Mouse (Mus musculus): ENCODE data around the gene 3110082I17Rik. TPM values are rescaled to one million over a fixed set of nuclear protein-coding genes. Genes with fewer than 3 reads are reported as not detected.

The 3110082I17Rik gene
- polyA plus RNA-seq, 1 experiment from 2014 or later: 17.0 TPM

DNA sequence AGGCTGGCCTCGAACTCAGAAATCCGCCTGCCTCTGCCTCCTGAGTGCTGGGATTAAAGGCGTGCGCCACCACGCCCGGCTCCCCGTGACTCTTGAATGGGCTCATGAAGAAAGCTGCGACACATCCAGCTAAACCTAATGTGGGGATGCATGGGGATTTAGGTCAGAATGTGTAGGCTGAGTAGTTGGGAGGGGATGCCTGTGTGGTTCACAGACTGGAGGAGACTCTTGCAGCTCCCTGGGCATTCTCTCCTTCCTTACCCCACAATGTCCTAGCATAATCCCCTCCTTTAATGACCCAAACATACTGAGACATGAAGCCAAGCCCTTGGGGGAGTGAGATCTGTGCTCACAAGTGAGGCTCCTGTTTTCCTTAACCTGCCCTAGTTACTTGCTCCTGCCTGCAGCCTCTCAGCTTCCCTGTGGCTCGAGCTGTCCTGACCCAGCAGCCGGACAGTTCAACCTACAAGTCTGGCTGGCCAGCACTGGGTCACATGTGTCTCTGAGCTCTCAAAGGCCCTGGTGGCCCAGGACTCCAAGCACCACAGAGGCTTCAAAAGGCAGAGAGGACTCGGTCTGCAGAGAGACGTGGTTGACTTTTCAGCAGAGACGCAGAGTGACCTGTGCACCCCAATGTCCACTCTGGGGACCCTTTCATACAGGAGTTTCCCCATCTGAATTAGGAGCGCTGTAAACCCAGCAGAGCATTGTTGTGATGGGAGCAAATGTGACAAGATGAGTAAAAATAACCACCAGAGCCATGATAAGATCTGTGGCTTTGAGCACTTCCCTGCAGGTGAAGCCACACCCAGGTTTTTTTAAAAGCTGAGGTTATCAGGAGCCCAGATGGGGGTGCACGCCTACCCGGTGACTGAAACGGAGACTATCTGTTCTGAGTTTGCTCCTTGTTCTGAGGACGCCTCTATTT is 78.5 kb downstream of the 3110082I17Rik start:
- Histone ChIP-seq H3K27ac (replicated peaks in 1 of 2; ENCODE audit: control insufficient read depth in 1 of 2, insufficient read depth in 1 of 2, low read depth in 2 of 2, low read length in 2 of 2) (peak overlapping the region; percentile 92 to 93), H3K9me3 (ENCODE audit: control insufficient read depth, low read length) (no peaks in the 10 kb centered on the region), H3K9ac (ENCODE audit: low read length) (peak overlapping the region; percentile 61), H3K4me3 (ENCODE audit: control insufficient read depth in 1 of 2, insufficient read depth in 1 of 2, low read depth in 1 of 2, low read length in 2 of 2) (peak overlapping the region in 1 of 2 experiments; percentile 80; a peak in 2 of 4 replicates), H3K4me2 (ENCODE audit: low read length) (peak overlapping the region; percentile 86), H3K27me3 (ENCODE audit: control insufficient read depth, insufficient read depth, low read length) (no peaks in the 10 kb centered on the region), H3K36me3 (ENCODE audit: control insufficient read depth, insufficient read depth, low read length) (no peaks in the 10 kb centered on the region), H3K4me1 (ENCODE audit: control insufficient read depth in 2 of 2, insufficient read depth in 2 of 2, low read length in 2 of 2) (peaks cover 64 to 82% of the 10 kb centered on the region in 2 experiments)
- no peak for ATAC-seq (ENCODE audit: insufficient number of reproducible peaks, insufficient read depth, low FRiP score, low read depth)
- WGBS: 50% methylated on average over 17 of the region's 18 CpGs

DNA sequence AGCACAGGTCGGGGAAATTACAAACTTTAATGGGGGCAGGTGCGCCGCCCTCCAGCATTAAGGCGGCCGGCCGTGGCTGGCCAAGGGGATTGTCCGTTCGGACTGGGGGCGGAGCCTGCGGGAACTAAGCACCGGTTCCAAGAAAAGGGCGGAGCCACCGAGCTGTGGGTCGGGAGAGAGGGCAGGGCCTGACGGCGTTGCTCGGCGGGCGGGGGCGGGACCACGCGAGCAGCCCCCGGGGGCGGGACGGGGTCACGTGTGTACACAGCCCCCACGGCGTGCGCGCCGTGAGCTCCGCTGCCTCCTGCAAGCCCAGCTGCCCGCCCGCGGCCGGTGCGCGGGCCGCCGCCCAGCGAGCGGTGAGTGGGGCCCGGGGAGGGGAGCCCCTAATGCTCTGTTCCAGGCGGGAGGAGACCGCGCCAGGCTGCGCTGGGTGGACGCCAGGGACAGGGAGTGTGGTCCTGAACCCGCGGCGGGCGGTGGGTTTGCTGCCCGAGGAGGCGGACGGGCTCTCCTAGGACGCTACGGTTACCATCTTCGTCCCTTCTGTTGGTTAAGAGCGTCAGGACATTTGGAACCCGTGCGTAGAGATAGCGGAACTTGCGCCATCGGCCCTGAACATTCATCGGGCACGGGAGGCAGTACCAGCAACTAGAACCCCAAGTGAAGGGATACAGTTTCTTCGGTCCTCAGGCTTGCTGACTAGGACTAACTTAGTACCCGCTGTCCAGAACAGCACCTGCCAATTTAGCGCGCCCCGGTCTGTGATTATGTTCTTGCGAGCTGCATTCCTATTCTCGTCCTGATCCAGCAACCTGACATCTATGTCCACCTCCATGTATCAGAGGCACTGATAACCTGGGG is 79.7 kb downstream of the 3110082I17Rik start:
- WGBS: under 1% methylated on average over 50 of the region's 73 CpGs
- Histone ChIP-seq H3K27me3 (ENCODE audit: control insufficient read depth, insufficient read depth, low read length) (no peaks in the 10 kb centered on the region), H3K4me3 (ENCODE audit: control insufficient read depth in 1 of 2, insufficient read depth in 1 of 2, low read depth in 1 of 2, low read length in 2 of 2) (peak overlapping the region; percentile 69 to 80), H3K9ac (ENCODE audit: low read length) (peak overlapping the region; percentile 89), H3K9me3 (ENCODE audit: control insufficient read depth, low read length) (no peaks in the 10 kb centered on the region), H3K4me2 (ENCODE audit: low read length) (peak overlapping the region; percentile 86), H3K4me1 (ENCODE audit: control insufficient read depth in 2 of 2, insufficient read depth in 2 of 2, low read length in 2 of 2) (peaks cover 71 to 88% of the 10 kb centered on the region in 2 experiments), H3K27ac (replicated peaks in 1 of 2; ENCODE audit: control insufficient read depth in 1 of 2, insufficient read depth in 1 of 2, low read depth in 2 of 2, low read length in 2 of 2) (peak overlapping the region; percentile 93 to 95), H3K36me3 (ENCODE audit: control insufficient read depth, insufficient read depth, low read length) (no peaks in the 10 kb centered on the region)
- ATAC-seq (ENCODE audit: insufficient number of reproducible peaks, insufficient read depth, low FRiP score, low read depth): peak; percentile 78

DNA sequence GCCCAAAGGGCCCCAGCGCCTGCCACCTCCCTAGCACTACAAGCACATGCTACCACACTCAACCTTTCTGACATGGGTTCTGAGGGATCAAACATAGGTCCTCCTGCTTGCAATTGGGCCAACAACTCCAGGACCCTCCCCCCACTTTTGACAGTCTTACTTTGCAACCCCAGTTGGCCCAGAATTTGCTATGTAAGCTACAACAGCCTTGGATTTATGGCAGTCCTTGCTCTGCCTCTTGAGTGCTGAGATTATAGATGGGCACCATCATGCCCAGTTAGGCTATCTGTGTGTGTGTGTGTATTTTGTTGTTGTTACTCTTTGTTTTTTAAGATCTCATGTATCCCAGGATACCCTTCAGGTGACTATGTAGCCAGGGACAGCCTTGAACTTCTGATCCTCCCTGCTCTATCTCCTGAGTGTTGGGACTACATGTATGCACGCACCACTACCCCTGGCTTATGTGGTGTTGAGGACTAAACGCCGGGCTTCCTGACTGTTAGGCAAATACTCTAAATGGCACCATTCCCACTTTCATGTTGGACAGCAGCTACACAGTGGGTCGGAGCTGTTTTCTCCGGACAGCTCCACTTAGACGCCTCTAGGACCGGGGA is 80.4 kb downstream of the 3110082I17Rik start:
- H3K9ac ChIP-seq (ENCODE audit: low read length): peak overlapping the region; percentile 89
- 19% methylated on average over 8 of the region's 8 CpGs for WGBS
- ATAC-seq (ENCODE audit: insufficient number of reproducible peaks, insufficient read depth, low FRiP score, low read depth): no peak
- peak overlapping the region; percentile 93 to 95 for H3K27ac ChIP-seq (replicated peaks in 1 of 2; ENCODE audit: control insufficient read depth in 1 of 2, insufficient read depth in 1 of 2, low read depth in 2 of 2, low read length in 2 of 2)
- H3K4me2 ChIP-seq (ENCODE audit: low read length): peak overlapping the region; percentile 86
- H3K4me1 ChIP-seq (ENCODE audit: control insufficient read depth in 2 of 2, insufficient read depth in 2 of 2, low read length in 2 of 2): peaks cover 69 to 81% of the 10 kb centered on the region in 2 experiments
- H3K27me3 ChIP-seq (ENCODE audit: control insufficient read depth, insufficient read depth, low read length): no peaks in the 10 kb centered on the region
- no peaks in the 10 kb centered on the region for H3K36me3 ChIP-seq (ENCODE audit: control insufficient read depth, insufficient read depth, low read length)
- H3K9me3 ChIP-seq (ENCODE audit: control insufficient read depth, low read length): no peaks in the 10 kb centered on the region
- H3K4me3 ChIP-seq (ENCODE audit: control insufficient read depth in 1 of 2, insufficient read depth in 1 of 2, low read depth in 1 of 2, low read length in 2 of 2): peak overlapping the region; percentile 69 to 80

DNA sequence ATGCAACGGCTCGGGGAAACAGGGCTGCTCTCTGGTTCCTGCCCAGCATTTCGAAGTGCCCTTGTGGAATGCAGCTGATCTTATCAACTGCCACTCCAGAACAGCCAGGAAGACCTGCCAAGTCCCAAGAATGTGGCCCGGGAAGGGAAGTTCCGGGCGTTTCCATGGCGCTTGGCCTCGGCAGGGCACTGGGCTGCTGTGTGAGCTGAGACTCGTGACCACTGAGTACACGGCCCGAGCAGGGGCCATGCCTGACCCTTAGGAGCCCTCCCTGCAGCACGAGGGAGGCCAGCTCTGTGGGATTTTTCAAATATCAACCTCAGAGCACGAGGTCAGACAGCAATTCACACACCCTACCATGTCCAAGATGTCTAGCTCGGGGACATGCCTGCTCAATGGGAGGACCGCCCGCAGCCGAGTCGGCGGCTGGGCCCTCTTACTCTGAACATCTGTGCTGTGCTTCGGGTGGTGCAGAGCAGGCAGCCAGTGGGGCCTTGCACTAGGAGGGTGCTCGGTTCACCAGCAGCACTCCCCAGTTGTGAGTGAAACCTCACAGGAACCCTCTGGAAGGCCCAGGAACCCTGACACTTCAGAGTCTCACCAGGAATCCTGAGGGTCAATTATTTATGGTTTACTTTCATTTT is 81.2 kb downstream of the 3110082I17Rik start:
- Histone ChIP-seq H3K9me3 (ENCODE audit: control insufficient read depth, low read length) (no peaks in the 10 kb centered on the region), H3K9ac (ENCODE audit: low read length) (peak overlapping the region; percentile 89), H3K4me3 (ENCODE audit: control insufficient read depth in 1 of 2, insufficient read depth in 1 of 2, low read depth in 1 of 2, low read length in 2 of 2) (no peak overlapping the region), H3K4me2 (ENCODE audit: low read length) (peak overlapping the region; percentile 86), H3K27ac (replicated peaks in 1 of 2; ENCODE audit: control insufficient read depth in 1 of 2, insufficient read depth in 1 of 2, low read depth in 2 of 2, low read length in 2 of 2) (peak overlapping the region; percentile 93 to 95), H3K27me3 (ENCODE audit: control insufficient read depth, insufficient read depth, low read length) (no peaks in the 10 kb centered on the region), H3K36me3 (ENCODE audit: control insufficient read depth, insufficient read depth, low read length) (no peaks in the 10 kb centered on the region), H3K4me1 (ENCODE audit: control insufficient read depth in 2 of 2, insufficient read depth in 2 of 2, low read length in 2 of 2) (peaks cover 62 to 73% of the 10 kb centered on the region in 2 experiments)
- peak; percentile 24 for ATAC-seq (ENCODE audit: insufficient number of reproducible peaks, insufficient read depth, low FRiP score, low read depth)
- WGBS: 15% methylated on average over 21 of the region's 21 CpGs

DNA sequence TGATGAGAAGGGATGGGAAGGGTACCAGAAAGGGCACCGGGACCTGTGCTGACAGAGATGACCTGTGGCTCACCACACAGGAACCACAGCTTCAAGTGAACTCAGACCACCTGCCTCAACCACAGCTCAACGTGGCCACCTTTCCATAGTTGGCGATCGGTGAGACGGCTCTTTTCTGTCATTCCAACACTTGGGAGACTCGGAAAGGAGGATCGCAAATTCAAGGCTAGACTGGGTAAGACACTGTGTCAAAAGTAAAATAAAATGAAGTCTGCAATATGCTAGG is 82.1 kb downstream of the 3110082I17Rik start:
- Histone ChIP-seq H3K4me1 (ENCODE audit: control insufficient read depth in 2 of 2, insufficient read depth in 2 of 2, low read length in 2 of 2) (peaks cover 58 to 66% of the 10 kb centered on the region in 2 experiments), H3K36me3 (ENCODE audit: control insufficient read depth, insufficient read depth, low read length) (no peaks in the 10 kb centered on the region), H3K27me3 (ENCODE audit: control insufficient read depth, insufficient read depth, low read length) (no peaks in the 10 kb centered on the region), H3K4me3 (ENCODE audit: control insufficient read depth in 1 of 2, insufficient read depth in 1 of 2, low read depth in 1 of 2, low read length in 2 of 2) (0 out of 4 replicates have a peak overlapping the region, but pooled peaks of 1 of the 2 experiments have one; percentile 2), H3K4me2 (ENCODE audit: low read length) (peak overlapping the region; percentile 86), H3K9me3 (ENCODE audit: control insufficient read depth, low read length) (no peaks in the 10 kb centered on the region), H3K27ac (replicated peaks in 1 of 2; ENCODE audit: control insufficient read depth in 1 of 2, insufficient read depth in 1 of 2, low read depth in 2 of 2, low read length in 2 of 2) (peak overlapping the region; percentile 93 to 95), H3K9ac (ENCODE audit: low read length) (peak overlapping the region; percentile 42; the same call in 1 of the 2 replicates)
- 66% methylated on average over 7 of the region's 7 CpGs for WGBS
- ATAC-seq (ENCODE audit: insufficient number of reproducible peaks, insufficient read depth, low FRiP score, low read depth): no peak

DNA sequence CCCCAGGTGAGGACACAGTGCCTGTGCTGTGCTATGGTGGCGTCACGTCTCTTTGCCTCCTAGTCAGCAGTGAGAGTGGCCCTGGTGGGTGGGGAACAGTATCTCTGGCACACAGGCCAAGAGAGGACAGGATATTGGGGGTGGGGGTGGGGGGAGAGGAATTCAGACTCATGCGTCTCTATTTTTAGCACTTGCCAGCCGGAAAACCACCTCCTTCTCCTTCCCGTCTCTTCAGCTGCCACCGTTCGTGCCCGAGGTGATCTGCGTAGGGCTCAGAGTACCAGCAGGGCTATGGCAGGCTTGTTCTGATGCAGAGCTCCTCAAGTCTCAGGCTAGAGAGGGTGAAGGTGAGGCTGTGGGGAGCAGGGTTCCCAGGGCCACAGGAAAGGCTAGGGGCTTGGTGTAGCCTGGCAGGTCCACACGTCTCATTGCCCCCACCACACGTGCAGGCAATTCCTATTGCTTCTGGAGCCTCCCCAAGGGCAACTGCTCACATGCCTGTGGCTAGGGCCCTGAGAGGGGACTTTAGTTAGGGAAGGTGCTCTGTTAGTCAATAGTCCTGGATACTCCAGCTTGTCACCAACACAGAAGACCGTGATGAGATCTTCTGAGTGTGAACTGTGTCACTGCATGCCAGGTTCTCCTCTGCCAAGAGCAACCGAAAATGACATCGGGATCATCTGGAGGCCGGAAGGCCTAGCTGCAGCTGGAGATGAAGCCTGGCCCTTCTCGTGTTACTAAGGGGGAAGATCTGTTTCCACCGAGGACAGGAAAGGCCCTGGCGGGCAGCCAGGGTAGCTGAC is 82.7 kb downstream of the 3110082I17Rik start, which contains the start of gene Gpr146:
TSS of gene Gpr146 (plus strand) at position 230 of the 803 bp plus-strand sequence.
- WGBS: 10% methylated on average over 18 of the region's 18 CpGs
- Histone ChIP-seq H3K4me3 (ENCODE audit: control insufficient read depth in 1 of 2, insufficient read depth in 1 of 2, low read depth in 1 of 2, low read length in 2 of 2) (0 out of 4 replicates have a peak within 1 kb of the TSS, but pooled peaks of 1 of the 2 experiments have one; percentile 2), H3K4me1 (ENCODE audit: control insufficient read depth in 2 of 2, insufficient read depth in 2 of 2, low read length in 2 of 2) (peaks cover 57 to 62% of the 10 kb centered on the region in 2 experiments), H3K9me3 (ENCODE audit: control insufficient read depth, low read length) (no peaks in the 10 kb centered on the region), H3K4me2 (ENCODE audit: low read length) (peak within 1 kb of the TSS; percentile 86), H3K9ac (ENCODE audit: low read length) (peak within 1 kb of the TSS; percentile 42), H3K36me3 (ENCODE audit: control insufficient read depth, insufficient read depth, low read length) (no peaks in the 10 kb centered on the region), H3K27me3 (ENCODE audit: control insufficient read depth, insufficient read depth, low read length) (no peaks in the 10 kb centered on the region), H3K27ac (replicated peaks in 1 of 2; ENCODE audit: control insufficient read depth in 1 of 2, insufficient read depth in 1 of 2, low read depth in 2 of 2, low read length in 2 of 2) (peak within 1 kb of the TSS; percentile 93 to 95)
- peak; percentile 41; the same call in 1 of the 2 replicates for ATAC-seq (ENCODE audit: insufficient number of reproducible peaks, insufficient read depth, low FRiP score, low read depth)
